Mouse (Mus musculus): ENCODE data around the gene Gm42688. TPM values are rescaled to one million over a fixed set of nuclear protein-coding genes. Genes with fewer than 3 reads are reported as not detected.

Gm42688 gene
- total RNA-seq (2021) = 1 to 10 TPM; 5.2 to 6.4 TPM
- long read RNA-seq, experiment 1, partial matches to known transcripts = 5 of 7 reads
- long read RNA-seq, experiment 1, other reads (novel, unspliced or antisense) = 2 of 7 reads
- long read RNA-seq, experiment 2, partial matches to known transcripts = 18 of 23 reads
- long read RNA-seq, experiment 2, other reads (novel, unspliced or antisense) = 5 of 23 reads

DNA sequence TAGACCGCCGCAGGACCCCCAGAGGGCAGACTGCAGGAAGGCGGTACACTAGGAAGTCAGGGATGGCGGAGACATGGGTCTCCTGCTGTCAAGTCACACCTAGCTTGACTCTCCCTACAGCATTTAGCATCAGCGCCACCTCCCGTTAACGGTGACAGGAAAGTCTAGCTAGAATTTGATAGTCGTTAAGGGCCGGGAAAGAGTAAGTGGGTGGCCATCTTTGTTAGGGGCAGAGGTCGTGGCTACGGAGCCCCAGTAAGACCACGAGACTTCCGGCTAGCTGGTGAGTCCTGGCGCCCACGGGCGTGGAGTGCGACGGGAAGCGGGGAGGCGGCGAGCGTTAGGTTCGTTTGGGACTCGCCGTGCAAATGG is at the start of gene Gm42688, which contains the start of gene Ccdc142:
Gene Gm42688, plus strand, starts transcription at position 302 of the 372 bp plus-strand sequence.
Gene Ccdc142, plus strand, starts transcription at position 286 of the 372 bp plus-strand sequence.
- DNase-seq (ENCODE audit: low spot score in 2 of 2) = peak; percentile 87 to 94

DNA sequence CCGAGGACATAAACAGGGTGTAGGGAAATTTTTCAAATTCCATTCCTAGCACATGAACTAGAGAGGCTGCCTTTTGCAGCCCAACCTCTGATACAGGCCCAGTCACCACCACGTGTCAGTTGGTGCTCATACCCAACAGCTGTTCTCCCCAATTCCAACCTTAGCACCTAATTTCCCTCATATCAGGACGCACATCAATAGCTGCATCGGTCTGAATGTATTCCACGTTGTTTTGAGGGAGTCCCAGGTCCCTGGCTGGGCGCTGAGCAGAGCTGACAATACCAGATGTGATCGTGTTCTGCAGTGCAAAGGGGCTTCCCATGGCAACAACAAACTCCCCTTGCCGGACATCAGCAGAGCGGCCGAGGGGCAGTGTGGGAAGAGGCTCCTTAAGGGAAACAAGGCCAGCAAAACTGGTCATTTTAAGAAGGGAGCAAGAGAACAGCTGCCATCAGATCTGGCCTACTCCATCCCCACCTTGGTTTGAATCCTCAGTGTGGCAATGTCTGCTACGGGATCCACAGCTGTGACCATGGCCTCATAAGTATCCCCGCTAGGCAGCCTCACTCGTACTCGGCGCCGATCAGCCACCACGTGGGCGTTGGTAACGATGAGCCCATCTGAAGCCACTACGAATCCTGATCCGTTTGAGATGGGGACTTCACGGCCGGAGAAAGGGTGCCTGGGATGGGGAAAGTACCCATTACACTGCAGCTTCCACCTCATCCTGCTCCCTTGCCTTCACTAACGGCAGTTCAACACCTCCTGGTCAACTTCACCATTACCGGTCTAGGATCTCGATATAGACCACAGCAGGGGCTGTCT is 48.1 kb upstream of the Gm42688 start:
- DNase-seq (ENCODE audit: low spot score in 2 of 2) = peak in 1 of 2 experiments; percentile 42

DNA sequence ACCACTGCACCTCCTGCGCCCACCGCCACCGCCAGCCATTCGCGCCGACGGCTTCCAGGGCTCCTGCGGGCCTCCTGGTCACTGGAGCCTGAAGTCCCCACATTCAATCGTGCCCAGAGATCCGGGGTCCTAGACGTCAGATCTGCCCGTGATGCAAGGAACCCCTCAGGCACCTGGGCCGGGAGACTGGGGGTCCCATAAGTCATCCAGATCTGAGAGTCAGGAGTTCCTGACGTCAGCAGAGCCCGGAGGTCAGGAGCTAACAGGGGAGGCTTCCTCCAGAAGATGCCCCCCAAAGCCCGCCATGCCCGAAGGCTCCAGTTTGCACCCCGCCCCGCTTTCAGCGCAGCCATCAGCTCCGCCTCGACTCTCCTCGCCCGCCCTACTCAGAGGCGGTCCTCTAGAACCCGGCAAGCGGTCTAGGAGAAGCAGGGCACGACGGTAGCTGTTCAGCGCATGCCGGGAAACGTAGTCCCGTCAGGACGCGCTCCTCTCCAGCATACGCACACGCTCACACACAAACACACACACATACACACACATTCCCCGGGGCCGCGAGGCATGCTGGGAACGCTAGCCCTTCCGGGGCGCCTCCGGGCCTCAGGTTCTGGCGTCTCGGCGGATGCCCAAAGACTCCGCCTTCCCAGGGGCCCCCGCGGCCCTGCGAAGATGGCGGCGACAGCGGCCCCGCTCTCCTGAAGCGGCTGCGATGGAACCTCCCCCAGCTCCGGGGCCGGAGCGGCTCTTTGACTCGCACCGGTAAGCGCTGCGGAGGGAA is 47.2 kb upstream of the Gm42688 start, which contains the start of gene Aup1:
Gene Aup1, plus strand, starts transcription at position 448 of the 778 bp plus-strand sequence.
- peak; percentile 94 to 98 for DNase-seq (ENCODE audit: low spot score in 2 of 2)

DNA sequence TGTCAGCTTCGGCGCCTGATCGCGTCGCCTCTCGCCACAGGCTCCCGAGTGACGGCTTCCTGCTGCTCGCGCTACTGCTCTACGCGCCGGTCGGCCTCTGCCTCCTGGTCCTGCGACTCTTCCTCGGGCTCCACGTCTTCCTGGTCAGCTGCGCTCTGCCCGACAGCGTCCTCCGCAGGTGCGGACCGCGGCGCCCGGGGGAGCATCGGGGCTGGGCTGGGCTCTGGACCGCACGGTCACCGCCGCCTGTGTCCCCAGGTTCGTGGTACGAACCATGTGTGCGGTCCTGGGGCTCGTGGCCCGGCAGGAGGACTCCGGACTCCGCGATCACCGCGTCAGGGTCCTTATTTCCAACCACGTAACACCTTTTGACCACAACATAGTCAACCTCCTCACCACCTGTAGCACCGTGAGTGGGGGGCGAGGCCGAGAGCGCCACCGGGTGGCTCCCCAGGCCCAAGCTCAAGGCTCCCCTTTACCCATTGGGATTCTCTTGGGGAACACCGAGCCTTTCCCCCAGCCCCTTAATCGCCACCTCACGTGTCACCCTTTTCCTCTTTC is 46.5 kb upstream of the Gm42688 start, which contains the start of gene Htra2:
Gene Htra2, minus strand, starts transcription at position 403 of the 561 bp plus-strand sequence.
- peak in 1 of 2 experiments; percentile 24 for DNase-seq (ENCODE audit: low spot score in 2 of 2)

DNA sequence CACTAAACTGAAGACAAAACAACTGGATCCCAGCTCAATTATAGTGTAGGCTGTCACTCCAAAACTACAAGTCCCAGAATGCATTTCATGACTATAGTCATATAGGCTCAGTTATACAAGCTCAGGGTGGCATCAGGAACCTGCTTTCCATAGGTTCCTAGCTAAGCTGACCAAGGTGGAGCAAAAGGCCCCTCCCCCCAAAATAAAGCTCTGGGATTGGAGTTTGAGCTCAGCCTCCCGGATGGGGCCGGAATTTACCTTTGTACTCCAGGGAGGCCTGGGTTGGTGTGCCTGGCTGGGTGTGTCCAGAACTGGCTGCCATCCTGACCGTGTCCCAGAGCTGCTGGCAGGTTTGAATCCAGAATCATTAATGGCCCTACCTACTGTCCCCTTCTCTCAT is 43.6 kb upstream of the Gm42688 start, which contains the start of gene Dqx1:
Gene Dqx1, plus strand, starts transcription at position 55 of the 400 bp plus-strand sequence.
- DNase-seq (ENCODE audit: low spot score in 2 of 2) = no peak

DNA sequence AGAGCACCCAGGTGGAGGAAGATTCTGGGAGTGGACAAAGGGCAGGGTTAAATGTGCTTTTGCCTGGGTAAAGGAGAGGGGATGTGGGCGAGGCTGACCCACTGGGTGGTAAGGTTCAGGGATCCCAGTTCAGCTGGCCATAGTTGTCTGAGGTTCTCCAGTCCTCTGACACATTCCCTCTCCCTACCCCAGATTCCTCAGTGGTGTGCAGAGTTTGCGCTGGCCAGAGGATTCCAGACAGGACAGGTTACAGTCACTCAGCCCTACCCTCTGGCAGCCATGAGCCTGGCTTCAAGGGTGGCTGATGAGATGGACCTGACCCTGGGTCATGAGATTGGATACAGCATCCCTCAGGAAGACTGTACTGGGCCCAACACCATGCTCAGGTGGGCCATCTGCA is 42.7 kb upstream of the Gm42688 start:
- DNase-seq (ENCODE audit: low spot score in 2 of 2) = no peak

DNA sequence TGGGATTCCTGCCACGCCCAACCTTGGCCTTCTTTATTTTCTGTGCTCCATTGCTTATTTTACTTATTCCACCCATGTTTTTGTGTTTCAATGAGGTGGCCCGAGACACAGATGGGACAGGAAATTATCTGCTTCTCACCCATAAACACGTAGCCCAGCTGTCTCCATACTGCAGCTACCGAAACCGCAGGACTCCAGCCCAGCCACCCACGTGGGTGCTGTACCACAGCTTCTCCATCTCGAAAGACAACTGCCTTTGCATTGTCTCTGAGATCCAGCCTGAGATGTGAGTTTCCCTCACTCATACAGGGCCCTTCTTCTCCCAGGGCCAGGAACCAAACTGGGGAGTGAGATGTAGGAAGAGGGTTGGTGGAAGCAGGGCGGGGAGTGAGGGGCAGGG is 35.4 kb upstream of the Gm42688 start:
- DNase-seq (ENCODE audit: low spot score in 2 of 2) = no peak

DNA sequence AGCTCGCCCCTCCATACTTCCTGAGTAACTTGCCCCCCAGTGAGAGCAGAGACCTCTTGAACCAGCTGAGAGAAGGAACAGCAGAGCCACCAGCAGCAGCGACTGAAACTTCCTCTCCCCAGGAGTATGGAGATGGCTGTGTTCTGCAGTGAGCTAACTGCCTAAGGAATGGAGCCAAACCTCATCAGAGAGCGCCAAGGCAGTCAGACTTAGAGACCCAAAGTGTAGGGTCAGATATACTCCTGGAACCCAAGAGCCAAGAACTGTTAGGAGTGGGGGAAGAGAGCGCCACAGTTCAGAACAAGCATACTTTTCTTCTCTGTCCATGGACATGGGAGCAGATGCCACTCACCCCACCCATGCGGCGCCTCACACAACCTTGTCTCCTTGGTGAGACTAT is 35.0 kb upstream of the Gm42688 start:
- no peak for DNase-seq (ENCODE audit: low spot score in 2 of 2)

DNA sequence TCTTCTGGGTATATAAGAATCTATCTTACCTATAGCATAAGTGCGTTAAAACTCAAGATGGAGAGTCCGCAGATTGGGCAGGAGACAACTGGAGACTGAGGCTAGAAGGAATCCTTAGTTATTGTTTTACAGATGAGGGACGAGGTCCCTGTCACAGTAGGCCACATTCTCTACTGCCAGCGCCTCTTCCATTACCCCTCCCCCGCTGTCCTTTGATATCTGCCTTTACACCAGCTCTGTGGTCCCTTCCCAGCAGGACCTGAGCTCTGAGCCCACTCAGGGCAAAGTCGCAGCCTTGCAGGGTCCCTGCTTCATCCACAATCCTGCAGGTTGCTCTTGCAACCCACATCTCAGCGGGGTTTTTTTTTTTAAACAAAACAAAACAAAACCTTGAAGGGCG is 33.2 kb upstream of the Gm42688 start:
- no peak for DNase-seq (ENCODE audit: low spot score in 2 of 2)

DNA sequence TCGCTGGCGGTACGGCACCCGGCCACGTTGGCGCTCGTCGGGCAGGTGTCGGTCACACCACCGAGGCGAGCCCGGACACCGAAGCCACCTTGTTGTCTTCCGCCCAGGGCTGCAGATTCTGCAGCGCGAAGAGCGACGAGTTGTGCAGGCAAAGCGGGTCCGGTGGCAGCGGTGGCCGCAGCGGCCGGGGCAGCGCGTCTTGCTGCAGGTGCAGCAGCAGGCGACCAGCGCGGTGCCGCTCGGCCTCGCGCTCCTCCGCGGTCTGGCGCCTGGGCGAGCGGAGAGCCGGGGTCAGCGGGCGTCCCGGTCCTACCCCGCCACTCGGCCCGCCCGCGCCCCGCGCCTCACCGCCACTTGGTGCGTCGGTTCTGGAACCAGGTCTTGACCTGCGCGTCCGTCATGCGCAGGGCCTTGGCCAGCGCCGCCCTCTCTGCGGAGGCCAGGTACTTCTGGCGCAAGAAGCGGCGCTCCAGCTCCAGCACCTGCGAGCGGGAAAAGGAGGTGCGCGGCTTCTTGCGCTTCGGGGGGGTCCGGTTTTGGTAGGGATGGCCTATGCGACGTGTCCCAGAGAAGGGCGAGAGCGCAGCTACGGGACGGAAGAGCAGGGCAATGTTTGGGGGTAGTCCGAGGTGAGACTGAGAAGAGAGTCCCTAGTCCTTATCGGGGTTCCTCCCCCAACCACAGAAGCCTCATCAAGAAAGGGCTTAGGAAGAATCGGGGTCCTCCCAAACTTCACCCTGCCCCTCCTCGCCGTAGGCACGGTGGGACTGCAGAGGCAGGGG is 32.5 kb upstream of the Gm42688 start:
- no peak for DNase-seq (ENCODE audit: low spot score in 2 of 2)

DNA sequence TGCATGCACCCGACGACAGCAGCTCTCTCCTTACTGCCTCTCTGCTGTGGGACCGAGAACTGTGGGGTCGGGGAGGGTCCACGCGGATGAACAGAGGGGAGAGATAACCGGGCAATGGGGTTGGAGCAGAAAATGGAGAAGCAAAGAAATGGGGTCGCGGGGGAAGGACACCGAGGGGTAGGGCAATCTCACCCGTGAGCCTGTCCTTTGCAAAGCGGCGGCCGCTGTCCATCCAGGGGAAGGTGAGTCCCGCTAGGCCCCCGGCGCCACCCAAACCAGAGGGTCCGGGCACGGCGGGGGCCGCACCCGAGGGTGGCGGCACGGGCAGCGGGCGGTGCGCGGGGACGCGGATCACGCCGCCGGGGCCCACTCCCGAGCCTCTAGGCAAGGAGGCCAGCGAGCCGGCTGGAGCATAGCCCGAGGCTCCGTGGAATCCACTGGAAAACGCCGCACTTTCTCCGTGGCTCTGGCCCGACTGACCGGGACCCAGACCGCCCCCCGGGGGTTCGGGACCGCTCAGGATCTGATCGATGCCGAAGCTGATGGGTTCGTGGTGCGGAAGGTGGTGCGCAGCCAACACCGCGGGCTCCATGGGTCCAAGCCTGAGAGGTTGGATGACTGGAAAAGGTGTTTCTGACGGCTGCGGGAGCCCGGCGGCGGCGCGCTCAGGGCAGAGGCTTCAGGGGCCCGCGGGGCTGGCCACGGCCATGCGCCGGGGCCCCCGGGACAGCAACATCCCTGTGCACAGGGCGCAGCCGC is 31.8 kb upstream of the Gm42688 start:
- no peak for DNase-seq (ENCODE audit: low spot score in 2 of 2)

DNA sequence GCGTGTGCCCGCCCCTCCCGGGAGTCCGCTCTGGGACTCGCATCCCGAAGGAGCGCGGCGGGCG is 31.3 kb upstream of the Gm42688 start, which contains the start of gene Tlx2:
Gene Tlx2, minus strand, starts transcription at position 47 of the 64 bp plus-strand sequence.
- no peak for DNase-seq (ENCODE audit: low spot score in 2 of 2)

DNA sequence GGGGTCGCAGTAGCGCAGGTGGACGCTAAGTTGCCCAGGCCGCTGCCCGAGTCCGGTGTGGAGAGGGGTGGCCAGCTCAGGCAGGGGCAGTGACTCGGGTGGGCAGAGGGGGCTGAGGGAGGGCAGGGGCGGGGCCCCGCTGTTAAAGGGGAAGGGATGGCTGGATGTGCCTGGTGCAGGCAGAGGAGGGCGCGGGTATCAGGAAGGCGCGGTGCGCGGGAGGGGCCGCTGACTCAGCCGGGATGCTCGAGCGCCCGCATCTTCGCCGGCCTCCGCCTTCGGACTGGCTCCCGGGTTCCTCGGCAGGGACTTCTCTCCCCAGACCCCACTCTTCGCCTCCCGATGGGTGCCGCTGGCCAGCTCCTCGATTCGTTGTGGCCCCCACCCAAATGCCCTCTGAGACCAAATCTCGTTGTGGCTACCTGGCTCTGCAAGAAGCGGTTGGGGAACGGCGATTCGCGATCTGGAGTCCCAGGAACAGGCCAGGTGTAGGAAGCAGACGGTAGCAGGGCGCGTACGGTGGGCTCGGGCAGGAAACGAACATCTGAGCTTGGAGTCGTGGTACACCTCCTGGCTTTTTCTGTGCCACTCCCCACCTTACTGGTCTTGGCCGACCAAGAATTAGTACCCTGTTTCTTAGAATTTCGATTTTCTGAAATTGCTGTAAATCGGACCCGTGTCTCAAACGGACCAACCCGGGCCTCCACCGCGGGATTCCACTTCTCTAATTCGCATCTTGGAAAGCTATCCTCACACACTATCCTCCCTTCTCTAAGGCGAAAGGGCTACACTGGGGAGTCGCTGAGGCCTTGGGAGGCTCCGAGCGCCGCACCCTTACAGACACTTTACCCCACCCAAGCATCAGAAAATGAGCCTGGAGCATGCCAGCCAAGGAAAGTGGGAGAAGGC is 30.9 kb upstream of the Gm42688 start:
- peak; percentile 23 to 61 for DNase-seq (ENCODE audit: low spot score in 2 of 2)

DNA sequence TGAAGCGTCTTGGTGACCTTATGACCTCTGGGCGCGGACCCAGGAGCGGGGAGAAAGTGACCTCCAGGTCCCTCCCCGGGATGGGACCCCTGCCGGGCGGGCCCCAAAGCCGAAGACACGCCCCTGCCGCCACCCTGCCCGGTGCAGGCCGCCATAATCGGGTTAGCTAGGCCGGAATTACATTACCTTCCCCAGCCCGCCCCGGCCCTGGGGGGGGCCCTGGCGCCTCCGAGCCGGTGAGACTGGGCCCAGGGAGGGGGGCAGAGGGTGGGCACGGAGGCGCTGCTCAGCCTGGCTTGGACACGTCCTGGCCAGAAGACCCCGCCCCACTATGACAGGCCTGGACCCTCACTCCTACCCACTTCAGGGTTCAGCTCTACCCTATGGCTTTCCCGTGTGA is 30.2 kb upstream of the Gm42688 start:
- no peak for DNase-seq (ENCODE audit: low spot score in 2 of 2)

DNA sequence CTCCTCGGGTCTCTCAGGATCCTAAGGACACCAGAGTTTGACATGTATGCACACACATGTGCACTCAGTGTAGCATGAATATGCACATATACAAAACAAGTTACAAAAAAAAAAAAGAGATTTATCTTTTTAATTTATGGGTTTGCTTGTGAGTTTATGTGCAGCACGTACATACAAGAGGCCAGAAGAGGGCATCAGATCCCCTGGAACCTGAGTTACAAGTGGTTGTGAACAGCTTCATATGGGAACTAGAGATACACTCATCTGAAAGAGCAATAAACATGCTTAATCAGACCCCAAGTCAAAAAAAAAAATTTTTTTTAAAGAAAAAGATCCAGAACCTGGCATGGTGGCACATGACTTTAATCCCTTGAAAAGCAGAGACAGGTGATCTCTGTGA is 26.4 kb upstream of the Gm42688 start:
- DNase-seq (ENCODE audit: low spot score in 2 of 2) = no peak

DNA sequence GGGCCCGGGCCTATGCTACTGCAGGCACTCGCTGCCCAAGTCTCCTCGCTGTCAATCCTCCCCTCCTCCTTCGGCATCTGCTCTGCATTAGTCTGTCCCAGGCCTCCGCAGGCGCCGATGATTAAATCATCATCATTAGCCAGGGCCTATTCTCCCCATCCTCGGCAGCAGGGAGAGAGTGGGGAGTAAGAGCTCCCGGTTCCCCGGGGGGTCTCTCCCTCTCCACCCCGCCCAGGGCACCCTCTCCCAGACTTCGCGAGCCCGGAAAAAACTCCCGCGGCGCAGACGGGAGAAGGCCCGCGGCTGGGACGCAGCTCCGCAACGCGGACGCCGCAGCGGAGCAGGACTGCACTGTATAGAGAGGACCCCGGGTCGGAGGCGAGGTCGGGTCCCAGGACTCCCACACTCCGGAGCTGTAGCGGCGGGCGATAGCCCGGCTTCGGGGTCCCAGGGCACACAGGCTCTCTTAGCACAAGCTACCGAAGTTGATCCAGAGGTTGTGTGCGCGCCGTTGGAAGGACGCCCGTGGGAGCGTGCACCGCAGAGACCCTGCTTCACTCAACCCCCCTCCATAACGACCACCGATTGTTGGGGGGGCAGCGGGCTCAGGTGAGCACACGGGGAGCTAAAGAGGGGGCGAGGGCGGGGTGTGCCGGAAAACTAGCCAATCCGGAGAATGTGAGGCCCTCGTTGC is 23.6 kb upstream of the Gm42688 start, which contains the start of gene Pcgf1:
Gene Pcgf1, plus strand, starts transcription at position 240 of the 694 bp plus-strand sequence.
- peak in 1 of 2 experiments; percentile 37 for DNase-seq (ENCODE audit: low spot score in 2 of 2)

DNA sequence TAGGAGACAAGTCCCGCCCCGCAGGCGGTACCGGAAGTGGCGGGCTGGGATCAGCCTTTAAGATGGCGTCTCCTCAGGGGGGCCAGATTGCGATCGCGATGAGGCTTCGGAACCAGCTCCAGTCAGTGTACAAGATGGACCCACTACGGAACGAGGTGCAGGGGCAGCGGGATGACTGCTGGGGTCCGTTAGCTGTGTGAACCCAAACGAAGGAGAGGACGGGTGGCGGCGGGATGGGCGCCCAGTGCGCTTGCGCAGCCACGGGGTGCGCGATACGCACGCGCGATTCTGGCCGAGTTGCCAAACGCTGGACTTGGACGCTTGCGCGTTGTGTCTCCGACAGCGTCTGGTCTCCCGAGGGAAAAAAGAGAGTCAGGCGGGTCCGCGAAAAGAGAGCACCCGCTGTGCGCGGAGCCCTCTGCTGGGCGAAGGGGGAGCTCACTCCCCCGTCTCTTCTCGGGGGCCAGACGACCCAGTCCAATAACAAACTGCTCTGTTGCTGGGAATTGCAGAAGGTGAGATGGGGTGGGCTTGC is 23.0 kb upstream of the Gm42688 start:
- DNase-seq (ENCODE audit: low spot score in 2 of 2) = peak; percentile 99 to 100

DNA sequence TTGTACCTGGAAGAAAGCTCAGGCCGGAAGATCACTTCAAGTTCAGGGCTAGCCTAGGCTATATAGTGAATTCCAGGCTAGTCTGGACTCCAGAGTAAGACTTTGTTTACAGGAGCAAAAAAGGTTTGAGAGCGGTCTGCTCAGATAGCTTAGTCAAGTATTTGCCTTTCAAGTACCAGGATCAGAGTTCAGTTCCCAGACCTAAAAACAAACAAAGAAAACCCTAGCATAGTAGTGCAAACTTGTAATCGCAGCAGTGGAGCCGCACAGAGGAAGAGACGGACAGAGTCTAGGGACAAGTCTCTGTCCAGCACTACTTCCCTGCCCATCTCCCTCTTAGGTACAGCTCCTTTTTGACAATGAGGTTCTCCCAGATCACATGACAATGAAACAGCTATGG is 21.2 kb upstream of the Gm42688 start:
- DNase-seq (ENCODE audit: low spot score in 2 of 2) = no peak

Measured in layer of hippocampus, postnatal 14 days (tissue).